ENCODE assay signal across 7 mouse cellular contexts in the genomic region with DNA sequence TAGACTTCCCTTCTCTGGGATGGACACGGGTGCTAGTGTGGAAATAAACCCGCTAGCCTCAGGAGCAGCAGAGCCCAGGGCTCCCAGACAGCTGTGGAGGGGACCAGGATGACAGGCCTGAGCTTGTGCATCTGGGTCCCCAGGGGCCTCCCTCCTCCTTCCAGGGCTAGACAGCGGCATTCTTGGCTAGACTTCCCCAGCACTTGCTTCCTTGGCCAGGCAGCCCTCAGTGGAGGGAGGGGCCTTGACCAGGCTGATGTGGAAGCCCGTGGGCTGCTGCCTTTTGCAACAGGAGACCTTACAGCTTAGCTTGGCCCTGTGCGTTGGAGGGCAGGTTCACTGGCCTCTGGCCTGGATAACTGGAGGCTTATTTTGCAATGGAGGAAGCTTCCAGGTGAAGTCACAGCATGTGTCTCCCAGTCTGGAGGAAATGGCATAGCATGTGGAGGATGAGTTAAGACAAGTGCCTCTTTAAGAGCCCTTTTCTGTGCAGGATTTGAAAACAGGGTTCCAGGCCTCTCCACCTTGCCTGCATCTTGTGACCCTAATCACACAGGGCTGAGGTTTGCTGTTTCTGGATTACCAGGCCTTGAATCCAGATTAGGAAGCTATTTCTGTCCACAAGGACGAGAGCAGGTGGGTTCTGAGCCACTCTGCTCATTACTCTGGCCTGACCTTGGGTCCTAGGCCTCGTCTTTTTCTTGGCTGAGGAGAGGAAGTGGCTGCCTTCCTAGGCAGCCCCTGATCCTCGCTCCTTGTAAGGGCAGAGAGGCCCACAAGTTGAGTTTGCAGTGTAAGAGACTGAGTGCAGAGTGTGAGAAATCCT. TPM values are rescaled to one million over a fixed set of nuclear protein-coding genes. Genes with fewer than 3 reads are reported as not detected.
DNase-seq lines count a peak whose midpoint lies in the region; ATAC-seq and TF ChIP-seq lines count a peak whose summit lies in the region.

No protein-coding gene starts in this region.

- no peak for DNase-seq in CH12.LX (ENCODE audit: extremely low read depth)
- peak; percentile 78 for DNase-seq in adipocyte (ENCODE audit: low spot score)
- peak; percentile 89 for DNase-seq in gastrocnemius, adult 2 months
- peak; percentile 24 for DNase-seq in hindbrain, embryonic 14.5 days (ENCODE audit: low spot score)
- peak; percentile 32 for DNase-seq in retina, embryonic 14.5 days (ENCODE audit: low spot score)

- no peak; the same call in 1 of the 2 replicates for TF ChIP-seq EP300 in CH12.LX (IDR thresholded peaks at IDR 0.05; ENCODE audit: low read length)

- peak overlapping the region; percentile 64 for H3K27ac ChIP-seq in CH12.LX (ENCODE audit: insufficient read depth, low read depth)
- peak overlapping the region; percentile 86 for H3K27ac ChIP-seq in gastrocnemius, adult 2 months
- H3K27ac ChIP-seq in hindbrain, embryonic 14.5 days = no peak overlapping the region
- H3K27ac ChIP-seq in liver, embryonic 15.5 days (replicated peaks) = peak overlapping the region; percentile 89

- 55% methylated on average over 8 of the region's 8 CpGs for WGBS in hindbrain, embryonic 14.5 days
- WGBS in liver, embryonic 15.5 days (ENCODE audit: insufficient replicate concordance) = 20% methylated on average over 8 of the region's 8 CpGs

- no peak for ATAC-seq in hindbrain, embryonic 14.5 days (ENCODE audit: low FRiP score)
- ATAC-seq in liver, embryonic 15.5 days (ENCODE audit: insufficient read depth) = peak; percentile 34
- no peak for ATAC-seq in inflammation-experienced regulatory T-cells, adult 6 months

- no peak for TF ChIP-seq CTCF in CH12.LX (conservative IDR thresholded peaks at IDR 0.05 in 1 of 2, IDR thresholded peaks at IDR 0.05 in 1 of 2; ENCODE audit: low read depth in 2 of 2, low read length in 2 of 2)
- no peak for TF ChIP-seq CTCF in gastrocnemius, adult 2 months (IDR thresholded peaks at IDR 0.05)

- H3K36me3 ChIP-seq in CH12.LX (replicated peaks in 1 of 2; ENCODE audit: control insufficient read depth in 1 of 2, insufficient read depth in 1 of 2, low read length in 1 of 2) = peaks cover 22 to 44% of the 10 kb centered on the region in 2 experiments
- H3K36me3 ChIP-seq in hindbrain, embryonic 14.5 days (replicated peaks; ENCODE audit: control insufficient read depth, insufficient read depth) = peaks cover 28% of the 10 kb centered on the region
- peaks cover 25% of the 10 kb centered on the region for H3K36me3 ChIP-seq in liver, embryonic 15.5 days (replicated peaks)

- in situ Hi-C loops in CH12.LX (cut with MboI; ENCODE audit: low pct_ligation_motif_present, low pct_unique_long_range_greater_than_20kb, low sequenced_read_pairs) = no loop called here

- H3K4me1 ChIP-seq in CH12.LX (ENCODE audit: control insufficient read depth in 1 of 2, insufficient read depth in 2 of 2) = peaks cover 35 to 61% of the 10 kb centered on the region in 2 experiments
- peaks cover 28% of the 10 kb centered on the region for H3K4me1 ChIP-seq in hindbrain, embryonic 14.5 days (replicated peaks; ENCODE audit: control insufficient read depth, insufficient read depth, low read length)
- peaks cover 74% of the 10 kb centered on the region for H3K4me1 ChIP-seq in liver, embryonic 15.5 days (replicated peaks)

- H3K79me2 ChIP-seq in CH12.LX (replicated peaks; ENCODE audit: control insufficient read depth, extremely low read depth, insufficient read depth, poor library complexity, severe bottlenecking) = peaks cover 8% of the 10 kb centered on the region

- no peak for TF ChIP-seq POLR2A in CH12.LX (IDR thresholded peaks at IDR 0.05; ENCODE audit: low read depth, low read length)

- intact Hi-C loops in gastrocnemius, adult 2 months (cut with DNase I) = loop anchor here (5.0 kb wide), 1 partner anchor 68 kb away; no protein-coding TSS in a partner anchor

- peak overlapping the region; percentile 77 for H3K4me2 ChIP-seq in CH12.LX (ENCODE audit: insufficient read depth, low read depth, poor library complexity, severe bottlenecking)
- H3K4me2 ChIP-seq in hindbrain, embryonic 14.5 days (replicated peaks) = peak overlapping the region; percentile 85
- peak overlapping the region; percentile 100 for H3K4me2 ChIP-seq in liver, embryonic 15.5 days

- H3K9me3 ChIP-seq in CH12.LX (replicated peaks; ENCODE audit: low read length) = no peaks in the 10 kb centered on the region
- H3K9me3 ChIP-seq in hindbrain, embryonic 14.5 days (ENCODE audit: control insufficient read depth, low read length) = no peaks in the 10 kb centered on the region
- H3K9me3 ChIP-seq in liver, embryonic 15.5 days (replicated peaks) = no peaks in the 10 kb centered on the region

- peak overlapping the region; percentile 91 for H3K9ac ChIP-seq in CH12.LX (ENCODE audit: insufficient read depth, low read depth)
- 0 out of 2 replicates have a peak overlapping the region, but pooled peaks have one; percentile 5 for H3K9ac ChIP-seq in hindbrain, embryonic 14.5 days
- H3K9ac ChIP-seq in liver, embryonic 15.5 days = peak overlapping the region; percentile 84; the same call in 1 of the 2 replicates

- no peaks in the 10 kb centered on the region for H3K27me3 ChIP-seq in CH12.LX (replicated peaks)
- H3K27me3 ChIP-seq in hindbrain, embryonic 14.5 days (ENCODE audit: control insufficient read depth, insufficient read depth, low read length) = no peaks in the 10 kb centered on the region
- H3K27me3 ChIP-seq in liver, embryonic 15.5 days = no peaks in the 10 kb centered on the region

- dilution Hi-C loops in CH12.LX (cut with MboI; ENCODE audit: extremely low pct_ligation_motif_present, extremely low pct_unique_long_range_greater_than_20kb, low sequenced_read_pairs) = no loop called here

- TF ChIP-seq RAD21 in CH12.LX (IDR thresholded peaks at IDR 0.05; ENCODE audit: low read depth, low read length) = no peak

- H3K4me3 ChIP-seq in CH12.LX (replicated peaks in 1 of 3; ENCODE audit: low read depth in 2 of 3, low read length in 2 of 3, poor library complexity in 1 of 3) = peak overlapping the region; percentile 38 to 75 (median 73)
- H3K4me3 ChIP-seq in gastrocnemius, adult 2 months = peak overlapping the region; percentile 96
- H3K4me3 ChIP-seq in hindbrain, embryonic 14.5 days (replicated peaks; ENCODE audit: low read length) = peak overlapping the region; percentile 96; the same call in 1 of the 2 replicates
- peak overlapping the region; percentile 84 for H3K4me3 ChIP-seq in liver, embryonic 15.5 days (replicated peaks)

TF ChIP-seq in CH12.LX, 34 proteins besides CTCF, POLR2A, EP300 and RAD21 (continues in another document):
- TF ChIP-seq JUN (IDR thresholded peaks at IDR 0.05; ENCODE audit: insufficient read depth, low read depth, low read length) (no peak), CHD2 (IDR thresholded peaks at IDR 0.05; ENCODE audit: low read length) (no peak), USF1 (IDR thresholded peaks at IDR 0.05; ENCODE audit: low read depth, low read length) (no peak), ZC3H11A (IDR thresholded peaks at IDR 0.05; ENCODE audit: low read depth, low read length) (no peak), JUND (conservative IDR thresholded peaks at IDR 0.05; ENCODE audit: low read depth, low read length) (no peak), POLR2AphosphoS2 (IDR thresholded peaks at IDR 0.05; ENCODE audit: low read depth, low read length) (no peak), HCFC1 (IDR thresholded peaks at IDR 0.05; ENCODE audit: low read depth, low read length) (no peak)

RNA-seq across cellular contexts. Expression of gene Unc119, which starts 1.8 kb away (rescaled TPM):
- total RNA-seq in CH12.LX (2012; rRNA removed) (80.5 and 81.6 TPM in 2 replicates), CH12.LX (2014; rRNA removed) (197 and 227 TPM in 2 replicates)
- 146 and 173 TPM in 2 replicates for polyA plus RNA-seq in CH12.LX (2012; ENCODE audit: insufficient read length, low read depth)
- total RNA-seq in gastrocnemius, adult 2 months (2021) = 1 to 10 TPM; 7.1 to 9.2 TPM
- polyA plus RNA-seq in hindbrain, embryonic 14.5 days (2014; fragmentation: Nextera tagmentation; extraction: Ambion mirVana) = 82.6 and 95.8 TPM in 2 replicates
- polyA plus RNA-seq in liver, embryonic 15.5 days (2015; fragmentation: Nextera tagmentation; extraction: Ambion mirVana) = 27.4 and 29.4 TPM in 2 replicates
- polyA plus RNA-seq in inflammation-experienced regulatory T-cells, adult 6 months (2017; shearing (Covaris generic)) = 10 to 100 TPM; 11.3 to 29.0 (median 11.9) TPM

RNA-seq across cellular contexts. Expression of gene Pigs, which starts 16.9 kb away (rescaled TPM):
- total RNA-seq in CH12.LX (2012; rRNA removed) (51.2 and 53.1 TPM in 2 replicates), CH12.LX (2014; rRNA removed) (25.7 and 26.3 TPM in 2 replicates)
- 51.8 and 65.4 TPM in 2 replicates for polyA plus RNA-seq in CH12.LX (2012; ENCODE audit: insufficient read length, low read depth)
- total RNA-seq in gastrocnemius, adult 2 months (2021) = 10 to 100 TPM; 20.0 to 21.3 TPM
- polyA plus RNA-seq in hindbrain, embryonic 14.5 days (2014; fragmentation: Nextera tagmentation; extraction: Ambion mirVana) = 76.4 and 76.5 TPM in 2 replicates
- 31.1 and 33.3 TPM in 2 replicates for polyA plus RNA-seq in liver, embryonic 15.5 days (2015; fragmentation: Nextera tagmentation; extraction: Ambion mirVana)
- polyA plus RNA-seq in inflammation-experienced regulatory T-cells, adult 6 months (2017; shearing (Covaris generic)) = 10 to 100 TPM; 55.1 to 70.1 (median 57.5) TPM

RNA-seq across cellular contexts. Expression of gene Aldoc, which starts 22.3 kb away (rescaled TPM):
- total RNA-seq in CH12.LX (2012; rRNA removed) = 23.6 and 90.2 TPM in 2 replicates
- total RNA-seq in CH12.LX (2014; rRNA removed) = 96.5 and 119 TPM in 2 replicates
- 20.4 and 25.0 TPM in 2 replicates for polyA plus RNA-seq in CH12.LX (2012; ENCODE audit: insufficient read length, low read depth)
- 1 to 10 TPM; 1.6 to 2.7 TPM for total RNA-seq in gastrocnemius, adult 2 months (2021)
- 278 and 292 TPM in 2 replicates for polyA plus RNA-seq in hindbrain, embryonic 14.5 days (2014; fragmentation: Nextera tagmentation; extraction: Ambion mirVana)
- 10.5 and 13.3 TPM in 2 replicates for polyA plus RNA-seq in liver, embryonic 15.5 days (2015; fragmentation: Nextera tagmentation; extraction: Ambion mirVana)
- 1 to 10 TPM; 4.0 to 9.6 (median 7.6) TPM for polyA plus RNA-seq in inflammation-experienced regulatory T-cells, adult 6 months (2017; shearing (Covaris generic))

RNA-seq across cellular contexts. Expression of gene Foxn1, which starts 41.3 kb away (rescaled TPM):
- total RNA-seq in CH12.LX (2012; rRNA removed) (not detected in 2 replicates), CH12.LX (2014; rRNA removed) (not detected in 2 replicates)
- not detected in 2 replicates for polyA plus RNA-seq in CH12.LX (2012; ENCODE audit: insufficient read length, low read depth)
- not detected for total RNA-seq in gastrocnemius, adult 2 months (2021)
- polyA plus RNA-seq in hindbrain, embryonic 14.5 days (2014; fragmentation: Nextera tagmentation; extraction: Ambion mirVana) = not detected in 2 replicates
- polyA plus RNA-seq in liver, embryonic 15.5 days (2015; fragmentation: Nextera tagmentation; extraction: Ambion mirVana) = not detected in 2 replicates
- polyA plus RNA-seq in inflammation-experienced regulatory T-cells, adult 6 months (2017; shearing (Covaris generic)) = not detected

RNA-seq across cellular contexts. Expression of gene Spag5, which starts 43.8 kb away (rescaled TPM):
- 57.0 and 57.2 TPM in 2 replicates for total RNA-seq in CH12.LX (2012; rRNA removed)
- total RNA-seq in CH12.LX (2014; rRNA removed) = 47.7 and 50.4 TPM in 2 replicates
- polyA plus RNA-seq in CH12.LX (2012; ENCODE audit: insufficient read length, low read depth) = 81.8 and 92.3 TPM in 2 replicates
- 1 to 10 TPM in 1 of 2 experiments, under 1 TPM in 1; 0.81 to 2.0 TPM for total RNA-seq in gastrocnemius, adult 2 months (2021)
- 5.6 and 9.2 TPM in 2 replicates for polyA plus RNA-seq in hindbrain, embryonic 14.5 days (2014; fragmentation: Nextera tagmentation; extraction: Ambion mirVana)
- 34.8 and 35.0 TPM in 2 replicates for polyA plus RNA-seq in liver, embryonic 15.5 days (2015; fragmentation: Nextera tagmentation; extraction: Ambion mirVana)
- polyA plus RNA-seq in inflammation-experienced regulatory T-cells, adult 6 months (2017; shearing (Covaris generic)) = 10 to 100 TPM in 1 of 3 experiments, 1 to 10 TPM in 2; 2.2 to 22.1 (median 3.4) TPM

Comparison
In these comparisons a context has a peak if more than half of its experiments do, and no peak if none do; other contexts are left out.
1. H3K9ac ChIP-seq: peak in every context shown above with its lines; median percentile 91 in CH12.LX; 84 in liver, embryonic 15.5 days; 5 in hindbrain, embryonic 14.5 days.
2. RNA of gene Aldoc, which starts 22.3 kb away (polyA plus RNA-seq): 278 to 292 TPM in hindbrain, embryonic 14.5 days; 20.4 to 25.0 TPM in CH12.LX, 10.5 to 13.3 TPM in liver, embryonic 15.5 days and 4.0 to 9.6 TPM in inflammation-experienced regulatory T-cells, adult 6 months; every median in the first group is over 10 times any median in the second.
3. Peak in every context shown above with its lines, with median percentiles within 50 percentile points of each other: H3K4me2 ChIP-seq and H3K4me3 ChIP-seq.